Mouse (Mus musculus) right cerebral cortex, postnatal 10 days (tissue): ENCODE data around the gene Tcf7l1.
"Not testable (repeated sequence)": the region's sequence is repeated elsewhere in the genome, so short reads cannot be mapped to it uniquely, and the experiment has no call there.

Experiments
- DNase-seq, 2 experiments: peaks; one replicate each; pipeline ENCODE4 v3.0.0; 2021; ENCODE audit warnings: low spot score in 2 of 2

The Tcf7l1 gene

DNA sequence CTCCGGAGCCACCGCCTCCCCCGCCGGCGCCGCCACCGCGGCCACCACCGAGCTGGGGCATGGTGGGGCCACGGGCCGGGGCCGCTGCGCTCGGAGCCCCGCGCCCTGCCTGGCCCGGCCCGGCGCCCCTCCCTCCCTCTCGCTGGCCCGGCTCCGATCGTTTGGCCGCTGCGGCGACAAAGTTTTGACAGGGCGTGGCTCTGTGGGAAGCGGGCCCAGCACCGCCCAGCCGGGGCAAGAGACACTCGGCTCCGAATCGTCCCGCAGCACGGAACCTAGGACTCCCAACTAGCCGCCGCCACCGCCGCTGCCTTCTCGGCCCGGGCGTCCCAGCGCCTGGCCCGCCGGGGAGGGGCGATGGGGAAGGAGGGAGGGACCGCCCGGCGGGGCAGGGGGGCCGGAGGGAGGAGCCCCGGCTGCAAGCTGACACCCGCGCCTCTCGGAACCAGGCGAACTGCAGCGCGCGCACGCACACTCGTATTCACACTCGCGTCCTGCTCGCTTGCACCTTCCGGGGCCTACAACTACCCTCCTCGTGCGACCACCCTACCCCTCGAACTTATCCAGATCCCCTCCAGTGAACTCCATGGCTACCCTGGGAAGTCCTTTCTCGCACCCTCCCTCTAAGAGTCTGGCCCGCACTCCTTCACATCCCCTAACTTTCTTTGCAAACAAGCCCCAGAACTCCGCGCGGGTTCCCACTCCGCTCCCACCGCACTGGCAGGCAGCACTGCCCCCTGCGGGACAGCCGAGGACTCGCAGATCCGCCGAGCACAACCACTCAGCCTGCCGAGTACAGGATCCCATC is at the start of gene Tcf7l1:
TSS of gene Tcf7l1 (minus strand) at position 363 of the 808 bp plus-strand sequence.
- DNase-seq: peak; percentile 89 to 93

DNA sequence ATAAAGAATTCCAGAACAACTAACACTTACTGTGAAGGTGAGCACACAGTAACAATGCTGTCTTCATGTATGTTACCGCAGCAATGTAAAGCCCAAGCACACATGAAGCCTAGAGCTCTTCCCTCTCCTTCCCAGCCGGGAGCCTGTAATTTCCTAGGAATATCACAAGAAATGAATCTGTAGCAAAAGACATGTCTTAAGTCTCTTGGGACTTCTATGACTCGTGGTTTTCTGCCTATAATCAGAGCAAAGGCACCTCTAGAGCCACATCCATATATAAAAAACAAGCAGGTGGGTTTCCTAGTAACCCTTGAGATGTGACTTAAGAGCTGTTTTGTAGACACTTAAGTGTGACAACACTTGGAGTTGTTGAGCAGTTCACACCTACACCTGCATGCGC is 48.7 kb upstream of the Tcf7l1 start:
- no peak for DNase-seq

GRCm38 (mm10) chr6:72834518-72834917 is 45.5 kb upstream of the Tcf7l1 start:
- no peak for DNase-seq

- DNase-seq: no peak
Measured at GRCm38 (mm10) chr6:72831858-72832257, 42.8 kb upstream of the Tcf7l1 start.

DNA sequence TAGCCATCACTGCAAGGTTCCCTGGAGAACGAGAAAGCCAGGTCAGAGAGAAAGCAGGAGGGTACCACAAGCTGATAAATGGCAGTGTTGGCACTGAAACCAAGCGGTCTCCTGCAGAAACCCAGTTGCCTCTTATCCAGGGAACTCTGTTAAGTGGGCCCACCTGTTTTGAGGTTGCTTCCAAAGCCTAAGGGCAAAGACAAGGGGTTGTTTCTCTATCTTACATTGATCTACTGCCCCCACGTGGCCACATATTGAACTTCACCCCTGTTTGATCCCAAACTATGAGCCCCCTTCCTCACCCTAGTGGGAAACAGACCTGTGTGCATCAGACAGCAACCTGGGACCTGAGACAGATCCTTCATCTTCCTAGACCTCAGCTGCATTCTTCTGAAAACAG is 42.2 kb upstream of the Tcf7l1 start:
- DNase-seq: peak; percentile 50 to 69

DNA sequence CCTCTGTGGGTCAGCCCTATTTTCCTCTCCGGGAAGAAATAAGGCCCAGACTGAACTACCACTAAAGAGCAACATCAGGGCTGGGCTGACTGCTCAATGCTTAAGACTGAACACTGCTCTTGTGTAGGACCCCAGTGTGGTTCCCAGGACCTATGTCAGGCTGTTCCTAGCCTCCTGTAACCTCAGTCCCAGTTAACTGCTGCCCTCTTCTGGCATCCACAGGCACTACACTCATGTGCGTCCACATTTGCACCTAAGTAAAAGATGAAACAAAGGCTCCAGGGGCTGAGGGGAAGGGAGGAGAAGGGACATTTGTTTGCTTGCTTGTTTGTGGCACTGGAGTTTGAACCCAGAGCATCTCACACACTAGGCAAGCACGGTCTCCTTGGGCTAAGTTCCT is 39.8 kb upstream of the Tcf7l1 start:
- no peak for DNase-seq

GRCm38 (mm10) chr6:72828037-72828436 is 39.0 kb upstream of the Tcf7l1 start:
- not testable (repeated sequence) for DNase-seq

- DNase-seq: no peak
Measured at GRCm38 (mm10) chr6:72825762-72826161, 36.7 kb upstream of the Tcf7l1 start.

DNA sequence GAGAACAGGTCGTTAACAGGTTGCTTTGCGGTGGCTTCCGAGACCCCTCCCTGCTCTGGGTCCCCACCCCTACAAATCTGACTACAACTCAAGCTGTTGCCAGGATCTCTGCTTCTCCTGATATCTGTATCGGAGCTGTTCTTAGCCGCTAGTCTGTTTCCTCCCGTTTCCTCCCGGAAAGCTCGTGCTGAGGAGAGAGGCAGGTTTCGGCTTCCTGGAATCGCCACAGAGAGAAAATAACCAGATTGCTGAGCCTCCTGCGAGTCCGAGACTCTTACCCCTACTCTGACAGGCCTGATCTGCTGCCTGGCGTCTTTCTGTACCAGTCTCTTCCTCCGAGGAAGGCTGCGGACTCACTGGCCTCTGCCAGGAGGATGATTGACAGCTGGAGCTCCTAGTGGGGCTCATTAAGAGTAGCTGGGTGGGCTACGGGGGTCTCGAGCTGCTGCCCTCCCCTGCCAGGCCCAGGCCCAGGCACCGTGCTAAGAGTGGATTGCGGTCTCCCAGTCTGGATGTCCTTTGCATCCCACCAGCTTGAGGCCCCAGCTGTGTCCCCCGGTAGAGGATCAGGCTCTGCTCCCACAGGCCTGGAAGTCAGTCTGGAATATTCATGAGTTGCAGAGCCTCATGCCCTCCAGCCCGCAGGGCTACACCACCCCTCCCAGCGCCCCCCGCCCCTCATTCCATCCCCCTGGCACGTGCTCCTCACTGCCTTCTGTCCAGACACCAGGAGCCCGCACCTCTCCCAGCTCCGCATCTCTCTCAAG is 36.1 kb upstream of the Tcf7l1 start:
- DNase-seq: no peak

GRCm38 (mm10) chr6:72813456-72813855 is 24.4 kb upstream of the Tcf7l1 start:
- no peak for DNase-seq

DNA sequence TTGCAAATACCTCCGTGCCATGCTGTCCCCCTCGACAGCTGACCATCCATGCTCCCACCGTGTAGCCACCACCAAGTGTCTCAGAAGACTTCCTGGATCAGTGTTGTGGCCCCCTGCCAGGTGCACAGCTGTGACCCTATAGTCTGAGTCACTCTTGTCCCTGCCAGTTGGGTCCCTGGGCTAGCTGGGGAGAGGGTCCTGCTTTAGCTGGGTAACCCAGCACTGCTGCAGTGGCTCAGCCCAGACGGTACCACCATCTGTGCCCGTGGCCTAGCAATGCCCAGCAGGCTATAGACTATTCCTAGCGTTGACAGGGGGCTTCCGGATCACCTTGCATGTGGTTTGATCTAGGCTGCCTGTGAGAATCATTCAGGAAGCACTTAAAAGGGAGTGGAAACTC is 21.2 kb upstream of the Tcf7l1 start:
- DNase-seq: no peak

GRCm38 (mm10) chr6:72809522-72810149 is 20.6 kb upstream of the Tcf7l1 start:
- DNase-seq: no peak

DNA sequence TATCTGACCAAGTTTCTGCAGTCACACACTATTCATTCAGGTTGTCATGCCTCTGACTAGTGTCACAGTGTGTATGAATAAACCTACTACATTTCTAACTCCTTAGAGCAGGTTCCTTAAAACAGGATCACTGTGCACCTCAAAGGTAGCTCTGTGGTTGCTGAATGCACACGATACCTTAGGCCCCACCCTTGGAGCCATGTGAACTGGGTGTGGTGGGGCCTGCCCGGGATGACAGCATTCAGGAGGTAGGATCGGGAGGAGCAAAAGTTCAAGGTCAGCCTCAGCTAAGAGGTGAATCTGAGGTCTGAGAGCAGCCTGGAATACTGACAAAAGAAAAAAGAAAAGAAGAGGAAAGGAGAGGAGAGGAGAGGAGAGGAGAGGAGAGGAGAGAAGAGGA is 19.3 kb upstream of the Tcf7l1 start:
- DNase-seq: no peak

- no peak for DNase-seq
Measured at GRCm38 (mm10) chr6:72803669-72804068, 14.6 kb upstream of the Tcf7l1 start.

- no peak for DNase-seq
Measured at GRCm38 (mm10) chr6:72802119-72802518, 13.1 kb upstream of the Tcf7l1 start.

GRCm38 (mm10) chr6:72800641-72801040 is 11.6 kb upstream of the Tcf7l1 start:
- DNase-seq: no peak

GRCm38 (mm10) chr6:72797763-72798162 is 8.7 kb upstream of the Tcf7l1 start:
- no peak for DNase-seq

DNA sequence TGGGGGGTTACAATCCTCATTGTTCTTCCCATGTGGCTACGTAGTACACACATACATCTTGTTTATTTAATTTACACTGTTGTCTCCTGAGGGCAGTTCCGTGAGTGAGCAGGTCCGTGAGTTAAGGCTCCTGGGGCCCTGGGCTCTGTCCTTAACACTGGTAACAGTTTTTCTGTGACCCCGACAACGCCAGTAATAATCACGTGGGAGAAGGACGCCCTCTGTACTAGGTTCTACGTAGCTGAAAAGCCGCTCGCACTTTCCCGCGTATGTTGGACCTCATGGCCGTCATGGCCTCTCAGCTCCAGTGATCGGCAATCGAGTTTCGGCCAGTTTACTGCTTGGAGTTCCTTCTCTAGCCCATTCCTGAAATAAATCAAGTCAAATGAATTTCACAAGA is 6.4 kb upstream of the Tcf7l1 start:
- DNase-seq: no peak

DNA sequence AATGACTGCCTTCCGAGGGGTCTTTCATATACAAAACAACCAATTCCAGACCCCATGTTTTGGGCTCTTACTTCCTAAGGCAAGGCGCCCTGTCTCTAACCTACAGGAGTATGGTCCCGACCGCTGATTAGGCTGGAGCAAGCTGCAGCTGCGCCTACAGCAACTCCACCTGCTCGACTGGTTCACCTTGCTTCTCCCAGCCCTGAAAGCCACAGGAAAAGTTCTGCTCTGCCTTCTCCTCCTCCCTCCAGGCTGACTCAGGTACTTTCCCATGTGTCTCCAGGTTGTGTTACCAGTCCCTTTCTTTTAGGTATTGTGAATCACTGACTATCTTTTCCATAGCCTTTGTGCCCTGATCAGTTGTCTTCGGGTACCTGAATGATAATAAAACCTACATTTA is 5.8 kb upstream of the Tcf7l1 start:
- DNase-seq: no peak

DNA sequence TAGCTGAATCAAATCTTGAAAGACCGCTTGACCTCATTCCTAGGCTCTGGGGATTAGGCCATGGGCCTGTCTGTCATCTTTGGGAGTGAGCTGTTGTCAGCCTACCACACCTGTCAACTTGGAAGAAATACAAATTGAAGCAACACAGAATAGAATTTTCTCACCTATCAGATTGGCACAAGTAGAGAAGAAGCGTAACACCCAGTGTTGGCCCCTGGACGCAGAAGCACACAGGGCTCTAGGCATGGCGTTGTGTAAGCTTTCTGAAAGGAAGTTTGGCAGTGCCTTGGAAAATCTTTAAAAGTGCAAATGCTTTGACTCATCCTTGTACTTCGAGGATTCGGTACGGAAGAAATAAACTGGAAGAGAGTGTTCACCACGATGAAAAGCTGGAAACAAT is 3.6 kb upstream of the Tcf7l1 start:
- DNase-seq: no peak

DNA sequence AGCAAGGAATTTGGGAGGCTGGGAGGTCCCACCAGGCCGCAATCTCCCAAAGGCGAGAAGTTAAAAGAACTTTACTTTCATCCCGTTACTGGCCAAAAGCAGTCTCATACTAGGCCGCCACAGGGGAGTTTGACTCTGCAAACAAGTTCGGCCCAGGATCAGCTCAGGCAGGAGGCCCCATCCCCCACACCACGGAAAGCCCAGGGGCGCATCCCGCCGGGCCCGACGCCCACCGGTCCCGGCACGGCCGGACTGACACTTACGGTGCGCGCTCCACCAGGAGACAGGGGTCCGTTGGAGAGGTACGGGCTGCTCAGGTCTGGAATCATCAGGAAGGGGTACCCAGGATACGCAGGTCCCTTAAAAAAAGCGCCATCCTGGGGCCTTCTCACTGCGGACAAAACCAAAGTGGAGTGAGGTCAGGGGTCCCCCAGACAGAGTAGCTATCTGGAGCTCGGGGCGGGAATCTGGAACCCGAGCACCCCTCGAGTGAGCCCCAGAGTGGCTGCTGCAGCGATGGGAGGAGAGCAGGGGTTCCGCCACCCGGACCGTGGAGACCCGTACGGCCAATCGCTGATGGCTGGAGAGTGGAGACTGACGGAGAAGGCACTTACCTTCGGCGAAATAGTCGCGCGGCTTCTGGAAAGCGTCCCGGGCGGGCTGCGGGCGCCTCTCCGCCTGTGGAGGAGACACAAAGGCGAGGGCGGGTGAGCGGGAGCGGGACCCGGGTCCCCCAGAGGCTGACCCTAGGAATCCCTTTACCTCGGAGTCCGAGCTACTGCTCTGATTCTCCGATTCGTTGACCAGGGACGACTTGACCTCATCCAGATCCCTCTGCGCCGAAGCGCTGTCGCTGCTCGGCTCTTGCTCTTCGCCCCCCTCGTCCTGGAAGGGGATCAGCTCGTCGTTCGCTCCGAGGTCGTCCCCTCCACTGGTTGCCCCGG is 834 bp downstream of the Tcf7l1 start:
- DNase-seq: peak; percentile 35 to 46
